Mouse (Mus musculus): ENCODE measurements around the gene Myo7a. TPM values are rescaled to one million over a fixed set of nuclear protein-coding genes. Genes with fewer than 3 reads are reported as not detected.

Gene Myo7a
- total RNA-seq, 1 experiment from 2014 or later, result 13.1 TPM

- no peak for ATAC-seq (replicated peaks; ENCODE audit: insufficient number of reproducible peaks, low FRiP score, low TSS enrichment, poor library complexity, severe bottlenecking)
Measured at GRCm38 (mm10) chr7:98048101-98048824, 71.1 kb downstream of the Myo7a start.

DNA sequence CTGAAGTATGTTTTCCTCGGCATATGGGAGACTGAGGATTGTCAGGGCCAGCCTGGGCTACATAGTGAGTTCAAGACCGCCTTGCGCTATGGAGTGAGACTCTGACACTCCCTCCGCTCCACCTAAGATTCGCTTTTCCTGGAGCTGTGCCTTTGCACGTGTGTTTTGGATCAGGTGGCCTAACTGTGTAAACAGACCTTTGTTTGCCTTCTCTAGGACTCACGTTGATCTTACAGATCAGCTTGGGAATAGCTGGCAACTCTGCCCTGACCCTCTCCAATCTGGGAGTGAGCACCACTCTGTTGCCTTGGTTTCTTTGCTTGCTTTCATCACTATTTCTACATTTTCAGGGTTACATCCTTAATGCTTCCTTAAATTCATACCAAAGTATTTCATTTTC, 116.7 kb downstream of the Myo7a start:
- no peak for ATAC-seq (replicated peaks; ENCODE audit: insufficient number of reproducible peaks, low FRiP score, low TSS enrichment, poor library complexity, severe bottlenecking)

Other genes starting within 250 kb of the Myo7a start
- not detected in 3 replicates for gene Gdpd4, start 199.6 kb downstream of the Myo7a start, total RNA-seq (2017)
- gene Omp, start 26.0 kb upstream of the Myo7a start, total RNA-seq (2017), result 0.29 TPM in 1 of 3 replicates, not detected in the others
- 0.76 to 2.3 TPM in 2 of 3 replicates, not detected in the other for gene Capn5, start 58.8 kb upstream of the Myo7a start, total RNA-seq (2017)
- gene B3gnt6, start 80.0 kb upstream of the Myo7a start, total RNA-seq (2017), result 0.19 to 0.43 TPM in 2 of 3 replicates, not detected in the other
- gene Acer3, start 201.7 kb upstream of the Myo7a start, total RNA-seq (2017), result 111 to 164 TPM (median 121 TPM) in 3 replicates
- not detected in 3 replicates for gene Tsku, start 241.8 kb upstream of the Myo7a start, total RNA-seq (2017)

Data from monocyte, adult 5-6 weeks (primary cell).